ENCODE assay signal across 9 mouse cellular contexts in the genomic region with DNA sequence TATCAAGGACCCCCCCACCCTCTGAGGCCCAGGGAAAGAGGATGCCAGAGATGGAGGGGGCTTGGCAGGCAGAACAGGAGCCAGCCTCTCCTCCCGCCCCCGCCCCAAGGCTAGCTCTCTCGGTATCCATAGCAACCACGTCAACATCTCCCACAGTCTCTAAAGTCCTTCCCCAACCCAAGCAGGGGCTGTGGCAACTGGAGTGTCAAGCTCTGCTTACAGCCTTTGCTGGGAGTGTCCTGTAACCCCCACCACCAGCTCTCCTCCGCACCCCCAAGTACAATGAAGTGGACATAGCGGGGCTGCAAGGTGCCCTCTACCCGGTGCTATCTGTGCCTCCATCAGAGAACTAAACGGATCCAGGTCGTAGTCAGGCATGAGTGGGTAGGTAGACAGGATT. TPM values are rescaled to one million over a fixed set of nuclear protein-coding genes. Genes with fewer than 3 reads are reported as not detected.
DNase-seq lines count a peak whose midpoint lies in the region; ATAC-seq and TF ChIP-seq lines count a peak whose summit lies in the region.
"Had no signal": no experiment of that assay in that cellular context is flagged by ENCODE, and none has a peak within 500 bp of the region (broad histone marks: within the 10 kb centered on the region; RNA-seq: fewer than 3 reads in every experiment).

No protein-coding gene starts in this region.

- ATAC-seq in liver, embryonic 11.5 days (replicated peaks; ENCODE audit: low FRiP score), result no peak
- ATAC-seq in hindbrain, postnatal 0 days, result no peak

- peak overlapping the region; percentile 97 for H3K4me2 ChIP-seq in liver, embryonic 11.5 days
- H3K4me2 ChIP-seq in hindbrain, postnatal 0 days (ENCODE audit: low read depth, low read length), result no peak overlapping the region
- H3K4me2 ChIP-seq: lung, embryonic 15.5 days had no signal

- no peak overlapping the region for H3K4me3 ChIP-seq in gastrocnemius, adult 2 months
- H3K4me3 ChIP-seq in liver, embryonic 11.5 days (ENCODE audit: low read depth, low read length), result no peak overlapping the region
- no peak overlapping the region for H3K4me3 ChIP-seq in hindbrain, postnatal 0 days (ENCODE audit: low read length)
- H3K4me3 ChIP-seq: lung, embryonic 15.5 days had no signal

- WGBS in liver, embryonic 11.5 days, result 61% methylated on average over 9 of the region's 9 CpGs
- 44% methylated on average over 9 of the region's 9 CpGs for WGBS in hindbrain, postnatal 0 days

- no peak for DNase-seq in gastrocnemius, adult 2 months
- DNase-seq in gastrocnemius, postnatal 4 days (ENCODE audit: low spot score in 2 of 2), result no peak
- no peak for DNase-seq in liver, embryonic 11.5 days (ENCODE audit: low spot score)
- no peak for DNase-seq in liver
- peak; percentile 59 for DNase-seq in hindbrain, postnatal 0 days (ENCODE audit: low spot score)
- peak; percentile 72 to 78 for DNase-seq in right cerebral cortex, postnatal 10 days (ENCODE audit: low spot score in 2 of 2)
- DNase-seq in yolk sac, embryonic 10.5 days (ENCODE audit: low spot score), result no peak
- no peak for DNase-seq in cerebellum, adult 9-11 months

- no peaks in the 10 kb centered on the region for H3K9me3 ChIP-seq in liver, embryonic 11.5 days (ENCODE audit: control insufficient read depth, low read length)
- no peaks in the 10 kb centered on the region for H3K9me3 ChIP-seq in hindbrain, postnatal 0 days (ENCODE audit: low read length)
- H3K9me3 ChIP-seq: lung, embryonic 15.5 days had no signal

- H3K9ac ChIP-seq in liver, embryonic 11.5 days (ENCODE audit: low read depth, low read length), result peak overlapping the region; percentile 89
- peak overlapping the region; percentile 28; the same call in 1 of the 2 replicates for H3K9ac ChIP-seq in hindbrain, postnatal 0 days (replicated peaks; ENCODE audit: low read length)
- H3K9ac ChIP-seq: lung, embryonic 15.5 days had no signal

- H3K27me3 ChIP-seq in liver, embryonic 11.5 days (replicated peaks; ENCODE audit: control insufficient read depth, insufficient read depth, low read length), result no peaks in the 10 kb centered on the region
- H3K27me3 ChIP-seq in hindbrain, postnatal 0 days (ENCODE audit: insufficient read depth, low read length), result no peaks in the 10 kb centered on the region
- H3K27me3 ChIP-seq: lung, embryonic 15.5 days had no signal

- H3K4me1 ChIP-seq in liver, embryonic 11.5 days (replicated peaks; ENCODE audit: control insufficient read depth, insufficient read depth, low read length), result peaks cover 71% of the 10 kb centered on the region
- H3K4me1 ChIP-seq in hindbrain, postnatal 0 days (ENCODE audit: insufficient read depth, low read length), result peaks cover 40% of the 10 kb centered on the region

- peak overlapping the region; percentile 8; the same call in 1 of the 2 replicates for H3K27ac ChIP-seq in gastrocnemius, adult 2 months
- H3K27ac ChIP-seq in liver, embryonic 11.5 days (ENCODE audit: low read depth, low read length), result peak overlapping the region; percentile 95
- H3K27ac ChIP-seq in hindbrain, postnatal 0 days, result no peak overlapping the region
- H3K27ac ChIP-seq: lung, embryonic 15.5 days had no signal

- H3K36me3 ChIP-seq in liver, embryonic 11.5 days (ENCODE audit: control insufficient read depth, insufficient read depth, low read length), result no peaks in the 10 kb centered on the region
- no peaks in the 10 kb centered on the region for H3K36me3 ChIP-seq in hindbrain, postnatal 0 days (ENCODE audit: insufficient read depth, low read length)
- H3K36me3 ChIP-seq: lung, embryonic 15.5 days had no signal

- TF ChIP-seq CTCF in gastrocnemius, adult 2 months (IDR thresholded peaks at IDR 0.05), result no peak
- TF ChIP-seq CTCF in hindbrain, postnatal 0 days (IDR thresholded peaks at IDR 0.05; ENCODE audit: low read depth), result no peak

- intact Hi-C loops in gastrocnemius, adult 2 months (cut with DNase I), result no loop called here

RNA-seq across cellular contexts. Expression of a gene that starts 3.2 kb away (rescaled TPM):
- total RNA-seq in gastrocnemius, adult 2 months (2021), result 1 to 10 TPM in 1 of 2 experiments, under 1 TPM in 1; 0.92 to 1.9 TPM
- 1 to 10 TPM; 7.5 to 8.5 TPM for total RNA-seq in gastrocnemius, postnatal 4 days (2021)
- polyA plus RNA-seq in liver, embryonic 11.5 days (2014; fragmentation: Nextera tagmentation; extraction: Ambion mirVana), result 10.0 and 11.4 TPM in 2 replicates
- 16.6 and 17.0 TPM in 2 replicates for total RNA-seq in hindbrain, postnatal 0 days (2014; rRNA removed)
- polyA plus RNA-seq in hindbrain, postnatal 0 days (2015; fragmentation: Nextera tagmentation; extraction: Ambion mirVana), result 8.2 and 8.6 TPM in 2 replicates

RNA-seq across cellular contexts. Expression of a gene that starts 12.6 kb away (rescaled TPM):
- total RNA-seq in gastrocnemius, adult 2 months (2021), result 10 to 100 TPM in 1 of 2 experiments, 1 to 10 TPM in 1; 9.8 to 10.4 TPM
- total RNA-seq in gastrocnemius, postnatal 4 days (2021), result 10 to 100 TPM; 22.0 to 24.9 TPM
- 31.8 and 33.4 TPM in 2 replicates for polyA plus RNA-seq in liver, embryonic 11.5 days (2014; fragmentation: Nextera tagmentation; extraction: Ambion mirVana)
- 47.2 and 51.0 TPM in 2 replicates for total RNA-seq in hindbrain, postnatal 0 days (2014; rRNA removed)
- 25.1 and 27.6 TPM in 2 replicates for polyA plus RNA-seq in hindbrain, postnatal 0 days (2015; fragmentation: Nextera tagmentation; extraction: Ambion mirVana)

RNA-seq across cellular contexts. Expression of a gene that starts 16.2 kb away (rescaled TPM):
- 10 to 100 TPM; 60.6 to 61.7 TPM for total RNA-seq in gastrocnemius, adult 2 months (2021)
- total RNA-seq in gastrocnemius, postnatal 4 days (2021), result 10 to 100 TPM; 79.7 to 81.6 TPM
- 89.7 and 96.5 TPM in 2 replicates for polyA plus RNA-seq in liver, embryonic 11.5 days (2014; fragmentation: Nextera tagmentation; extraction: Ambion mirVana)
- 389 and 721 TPM in 2 replicates for total RNA-seq in hindbrain, postnatal 0 days (2014; rRNA removed)
- 159 and 171 TPM in 2 replicates for polyA plus RNA-seq in hindbrain, postnatal 0 days (2015; fragmentation: Nextera tagmentation; extraction: Ambion mirVana)

RNA-seq across cellular contexts. Expression of a gene that starts 28.7 kb away (rescaled TPM):
- 10 to 100 TPM; 17.0 to 17.5 TPM for total RNA-seq in gastrocnemius, adult 2 months (2021)
- total RNA-seq in gastrocnemius, postnatal 4 days (2021), result 10 to 100 TPM; 27.4 to 27.9 TPM
- 93.9 and 94.3 TPM in 2 replicates for polyA plus RNA-seq in liver, embryonic 11.5 days (2014; fragmentation: Nextera tagmentation; extraction: Ambion mirVana)
- 39.5 and 43.2 TPM in 2 replicates for total RNA-seq in hindbrain, postnatal 0 days (2014; rRNA removed)
- 68.3 and 69.1 TPM in 2 replicates for polyA plus RNA-seq in hindbrain, postnatal 0 days (2015; fragmentation: Nextera tagmentation; extraction: Ambion mirVana)

RNA-seq across cellular contexts. Expression of a gene that starts 28.7 kb away (rescaled TPM):
- under 1 TPM; 0.48 to 0.89 TPM for total RNA-seq in gastrocnemius, adult 2 months (2021)
- 1 to 10 TPM; 3.0 to 3.2 TPM for total RNA-seq in gastrocnemius, postnatal 4 days (2021)
- polyA plus RNA-seq in liver, embryonic 11.5 days (2014; fragmentation: Nextera tagmentation; extraction: Ambion mirVana), result 9.7 TPM in 2 replicates
- 7.3 and 11.4 TPM in 2 replicates for total RNA-seq in hindbrain, postnatal 0 days (2014; rRNA removed)
- 3.6 and 4.0 TPM in 2 replicates for polyA plus RNA-seq in hindbrain, postnatal 0 days (2015; fragmentation: Nextera tagmentation; extraction: Ambion mirVana)

Comparison
In these comparisons a context has a peak if more than half of its experiments do, and no peak if none do; other contexts are left out.
1. DNase-seq: peak in hindbrain, postnatal 0 days (single experiment) and right cerebral cortex, postnatal 10 days (2 of 2); none in gastrocnemius, adult 2 months (single experiment), gastrocnemius, postnatal 4 days (0 of 2), liver, embryonic 11.5 days (single experiment), liver (single experiment), yolk sac, embryonic 10.5 days (single experiment) and cerebellum, adult 9-11 months (single experiment).